Mouse (Mus musculus) heart, embryonic 13.5 days (tissue): ENCODE data around the gene Msi2. TPM values are rescaled to one million over a fixed set of nuclear protein-coding genes. Genes with fewer than 3 reads are reported as not detected.

Experiments
- ATAC-seq: fragments of 200-750 bp; cut with Nextera tagmentation; 2 replicates; pipeline ENCODE4 v1.8.0; 2017; ENCODE audit warnings: moderate TSS enrichment; ENCODE audit not compliant: insufficient number of reproducible peaks, low FRiP score, low TSS enrichment; ENCODE audit errors: extremely low read depth
- H3K27ac ChIP-seq: fragments of 300-500 bp; sonication (generic); replicated peaks from 2 replicates; pipeline ENCODE4 v1.5.1; 2015; ENCODE audit warnings: moderate library complexity, mild to moderate bottlenecking, inconsistent platforms
- H3K27me3 ChIP-seq: fragments of 300-500 bp; sonication (generic); replicated peaks from 2 replicates; pipeline ENCODE4 v1.6.1; 2015; ENCODE audit warnings: mild to moderate bottlenecking, inconsistent platforms
- H3K36me3 ChIP-seq: fragments of 300-500 bp; sonication (generic); 2 replicates; pipeline ENCODE4 v1.6.1; 2015; ENCODE audit warnings: mild to moderate bottlenecking, inconsistent platforms
- H3K4me1 ChIP-seq: fragments of 300-500 bp; sonication (generic); 2 replicates; pipeline ENCODE4 v1.6.1; 2015; ENCODE audit warnings: inconsistent platforms
- H3K4me2 ChIP-seq: fragments of 300-500 bp; sonication (generic); 2 replicates; pipeline ENCODE4 v1.6.1; 2015; ENCODE audit warnings: inconsistent platforms, mild to moderate bottlenecking, moderate library complexity
- H3K4me3 ChIP-seq: fragments of 300-500 bp; sonication (generic); 2 replicates; pipeline ENCODE4 v1.5.1; 2015; ENCODE audit warnings: moderate library complexity, mild to moderate bottlenecking, inconsistent platforms
- H3K9ac ChIP-seq: fragments of 300-500 bp; sonication (generic); 2 replicates; pipeline ENCODE4 v1.6.1; 2015; ENCODE audit warnings: inconsistent platforms, mild to moderate bottlenecking, moderate library complexity
- H3K9me3 ChIP-seq: fragments of 300-500 bp; sonication (generic); 2 replicates; pipeline ENCODE4 v1.6.1; 2016; ENCODE audit warnings: inconsistent platforms
- WGBS: fragments of 180-500 bp; shearing (Covaris S2); methylation state at CpG from one replicate; pipeline ENCODE4 v1.1.7; 2015; ENCODE audit warnings: mixed read lengths; 5-methylcytosine and 5-hydroxymethylcytosine counted together
- polyA plus RNA-seq: library from polyadenylated mRNA; unstranded; fragments of >200 nt; fragmentation: Nextera tagmentation; extraction: Ambion mirVana; gene quantifications from 2 replicates; pipeline ENCODE4 v1.2.1, GENCODE M21; 2015

Gene Msi2
- polyA plus RNA-seq, 1 experiment from 2014 or later = 16.2 TPM

- no peak for ATAC-seq
- Histone ChIP-seq H3K4me3 (no peak overlapping the region), H3K36me3 (no peaks in the 10 kb centered on the region), H3K27ac (no peak overlapping the region; the same call in 1 of the 2 replicates), H3K9me3 (no peaks in the 10 kb centered on the region), H3K9ac (no peak overlapping the region), H3K4me2 (no peak overlapping the region), H3K4me1 (peaks cover 93% of the 10 kb centered on the region), H3K27me3 (no peaks in the 10 kb centered on the region)
- WGBS = 85% methylated on average over 11 of the region's 11 CpGs
Measured at GRCm38 (mm10) chr11:88572461-88572860, 145.9 kb downstream of the Msi2 start.

- H3K27ac ChIP-seq = peak overlapping the region; percentile 69
- no peak overlapping the region for H3K4me2 ChIP-seq
- H3K4me3 ChIP-seq = no peak overlapping the region
- no peaks in the 10 kb centered on the region for H3K36me3 ChIP-seq
- ATAC-seq = no peak
- peaks cover 85% of the 10 kb centered on the region for H3K4me1 ChIP-seq
- H3K27me3 ChIP-seq = no peaks in the 10 kb centered on the region
- no peaks in the 10 kb centered on the region for H3K9me3 ChIP-seq
- WGBS = 37% methylated on average over 6 of the region's 6 CpGs
- no peak overlapping the region for H3K9ac ChIP-seq
Measured at GRCm38 (mm10) chr11:88570715-88571202, 147.6 kb downstream of the Msi2 start.

GRCm38 (mm10) chr11:88566613-88567606, 151.4 kb downstream of the Msi2 start:
- H3K4me3 ChIP-seq = no peak overlapping the region
- WGBS = 78% methylated on average over 20 of the region's 20 CpGs
- H3K4me2 ChIP-seq = no peak overlapping the region
- H3K9ac ChIP-seq = no peak overlapping the region
- H3K27ac ChIP-seq = no peak overlapping the region
- peaks cover 76% of the 10 kb centered on the region for H3K4me1 ChIP-seq
- peaks cover 14% of the 10 kb centered on the region for H3K36me3 ChIP-seq
- ATAC-seq = no peak
- no peaks in the 10 kb centered on the region for H3K9me3 ChIP-seq
- H3K27me3 ChIP-seq = no peaks in the 10 kb centered on the region

- Histone ChIP-seq H3K4me1 (peaks cover 76% of the 10 kb centered on the region), H3K9ac (no peak overlapping the region), H3K27ac (peak overlapping the region; percentile 31; the same call in 1 of the 2 replicates), H3K36me3 (peaks cover 14% of the 10 kb centered on the region), H3K4me3 (no peak overlapping the region), H3K27me3 (no peaks in the 10 kb centered on the region), H3K9me3 (no peaks in the 10 kb centered on the region), H3K4me2 (no peak overlapping the region)
- 64% methylated on average over 7 of the region's 7 CpGs for WGBS
- no peak for ATAC-seq
Measured at GRCm38 (mm10) chr11:88564810-88565209, 153.5 kb downstream of the Msi2 start.

- Histone ChIP-seq H3K9me3 (no peaks in the 10 kb centered on the region), H3K27me3 (no peaks in the 10 kb centered on the region), H3K9ac (no peak overlapping the region), H3K36me3 (peaks cover 14% of the 10 kb centered on the region), H3K4me1 (peaks cover 77% of the 10 kb centered on the region), H3K27ac (peak overlapping the region; percentile 31), H3K4me3 (no peak overlapping the region), H3K4me2 (no peak overlapping the region)
- 60% methylated on average over 5 of the region's 5 CpGs for WGBS
- no peak for ATAC-seq
Measured at GRCm38 (mm10) chr11:88564363-88564762, 153.9 kb downstream of the Msi2 start.

GRCm38 (mm10) chr11:88561191-88561590, 157.1 kb downstream of the Msi2 start:
- no peak overlapping the region for H3K4me3 ChIP-seq
- peak overlapping the region; percentile 96 for H3K27ac ChIP-seq
- peaks cover 14% of the 10 kb centered on the region for H3K36me3 ChIP-seq
- 6% methylated on average over 6 of the region's 6 CpGs for WGBS
- H3K4me1 ChIP-seq = peaks cover 84% of the 10 kb centered on the region
- H3K27me3 ChIP-seq = no peaks in the 10 kb centered on the region
- ATAC-seq = peak; percentile 48; the same call in 1 of the 2 replicates
- H3K9me3 ChIP-seq = no peaks in the 10 kb centered on the region
- peak overlapping the region; percentile 39 for H3K4me2 ChIP-seq
- H3K9ac ChIP-seq = peak overlapping the region; percentile 65

- WGBS = 33% methylated on average over 9 of the region's 9 CpGs
- H3K4me2 ChIP-seq = peak overlapping the region; percentile 39
- H3K36me3 ChIP-seq = peaks cover 14% of the 10 kb centered on the region
- peak overlapping the region; percentile 96 for H3K27ac ChIP-seq
- no peaks in the 10 kb centered on the region for H3K27me3 ChIP-seq
- no peaks in the 10 kb centered on the region for H3K9me3 ChIP-seq
- H3K4me3 ChIP-seq = no peak overlapping the region
- H3K4me1 ChIP-seq = peaks cover 89% of the 10 kb centered on the region
- no peak for ATAC-seq
- peak overlapping the region; percentile 65 for H3K9ac ChIP-seq
Measured at GRCm38 (mm10) chr11:88560634-88561033, 157.7 kb downstream of the Msi2 start.

- Histone ChIP-seq H3K4me2 (no peak overlapping the region), H3K27ac (peak overlapping the region; percentile 96), H3K4me3 (no peak overlapping the region), H3K9me3 (no peaks in the 10 kb centered on the region), H3K36me3 (peaks cover 9% of the 10 kb centered on the region), H3K27me3 (no peaks in the 10 kb centered on the region), H3K9ac (no peak overlapping the region), H3K4me1 (peaks cover 89% of the 10 kb centered on the region)
- no peak for ATAC-seq
- 40% methylated on average over 10 of the region's 10 CpGs for WGBS
Measured at GRCm38 (mm10) chr11:88559365-88559970, 158.8 kb downstream of the Msi2 start.

GRCm38 (mm10) chr11:88558731-88559130, 159.6 kb downstream of the Msi2 start:
- H3K27me3 ChIP-seq = no peaks in the 10 kb centered on the region
- peaks cover 91% of the 10 kb centered on the region for H3K4me1 ChIP-seq
- no peak for ATAC-seq
- H3K36me3 ChIP-seq = peaks cover 3% of the 10 kb centered on the region; the same call in 1 of the 2 replicates
- H3K4me2 ChIP-seq = no peak overlapping the region
- no peak overlapping the region for H3K4me3 ChIP-seq
- H3K27ac ChIP-seq = peak overlapping the region; percentile 96
- H3K9me3 ChIP-seq = no peaks in the 10 kb centered on the region
- peak overlapping the region; percentile 33 for H3K9ac ChIP-seq
- WGBS = 80% methylated on average over 4 of the region's 4 CpGs

- WGBS = 60% methylated on average over 6 of the region's 6 CpGs
- H3K9ac ChIP-seq = peak overlapping the region; percentile 41; the same call in 1 of the 2 replicates
- ATAC-seq = no peak
Measured at GRCm38 (mm10) chr11:88557828-88558580, 160.3 kb downstream of the Msi2 start.

More at GRCm38 (mm10) chr11:88557828-88558580, 160.3 kb downstream of the Msi2 start:
- Histone ChIP-seq H3K36me3 (no peaks in the 10 kb centered on the region), H3K9me3 (no peaks in the 10 kb centered on the region), H3K4me3 (no peak overlapping the region), H3K4me1 (peaks cover 97% of the 10 kb centered on the region), H3K27ac (peak overlapping the region; percentile 96), H3K27me3 (no peaks in the 10 kb centered on the region), H3K4me2 (no peak overlapping the region)
